23 mouse cellular contexts compared by ENCODE assay signal in the genomic region with DNA sequence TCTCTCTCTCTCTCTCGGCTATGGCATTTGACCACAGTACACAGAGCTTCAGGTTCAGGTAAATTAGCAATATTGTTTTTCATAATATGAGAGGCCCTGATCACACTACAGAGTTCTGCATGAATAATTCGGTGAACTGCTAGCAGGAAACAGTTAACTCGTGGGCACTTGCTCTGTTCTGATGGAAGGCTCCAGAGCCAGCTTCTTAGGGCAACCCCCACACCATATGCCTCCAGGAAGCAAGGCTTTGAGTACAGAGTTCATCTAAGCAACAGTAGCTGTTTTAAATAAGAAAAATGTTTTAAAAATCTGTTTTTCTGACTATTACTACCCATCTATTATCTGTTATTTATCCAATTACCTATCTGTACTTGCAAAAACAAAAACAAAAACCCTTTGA. TPM values are rescaled to one million over a fixed set of nuclear protein-coding genes. Genes with fewer than 3 reads are reported as not detected.
DNase-seq lines count a peak whose midpoint lies in the region; ATAC-seq and TF ChIP-seq lines count a peak whose summit lies in the region.
"Had no signal": no experiment of that assay in that cellular context is flagged by ENCODE, and none has a peak within 500 bp of the region (broad histone marks: within the 10 kb centered on the region; RNA-seq: fewer than 3 reads in every experiment).

No protein-coding gene starts in this region.

- no peak for DNase-seq in frontal cortex, postnatal 25 days (ENCODE audit: low spot score in 2 of 2)
- peak; percentile 57 to 80 for DNase-seq in layer of hippocampus, adult 2 months (ENCODE audit: low spot score in 2 of 2)
- no peak for DNase-seq in layer of hippocampus, adult 9-10 months (ENCODE audit: low spot score)
- DNase-seq in midbrain, embryonic 11.5 days (ENCODE audit: low spot score, missing footprints), result peak; percentile 37
- DNase-seq: adrenal gland, adult 2 months; adrenal gland, postnatal 25 days; cerebellum, adult 9-10 months; cerebellum, postnatal 25 days; gastrocnemius, adult 2 months; gastrocnemius, postnatal 25 days; heart, postnatal 10 days had no signal

- no peak overlapping the region for H3K4me2 ChIP-seq in midbrain, embryonic 11.5 days
- no peak overlapping the region for H3K4me2 ChIP-seq in midbrain, embryonic 15.5 days
- H3K4me2 ChIP-seq in intestine, embryonic 15.5 days (replicated peaks), result no peak overlapping the region
- H3K4me2 ChIP-seq: embryonic facial prominence, embryonic 13.5 days; forebrain, embryonic 12.5 days; hindbrain, embryonic 14.5 days had no signal

- TF ChIP-seq CTCF in layer of hippocampus, adult 2 months (conservative IDR thresholded peaks at IDR 0.05), result no peak
- TF ChIP-seq CTCF in cortical plate, adult 2 months (IDR thresholded peaks at IDR 0.05; ENCODE audit: extremely low read depth, insufficient read depth, low read length), result no peak

- peak overlapping the region; percentile 91 for H3K27ac ChIP-seq in layer of hippocampus, adult 2 months
- no peak overlapping the region for H3K27ac ChIP-seq in midbrain, embryonic 11.5 days (ENCODE audit: low read depth, low read length)
- no peak overlapping the region for H3K27ac ChIP-seq in midbrain, embryonic 15.5 days
- H3K27ac ChIP-seq in cortical plate, adult 2 months (ENCODE audit: insufficient read depth, low read length), result peak overlapping the region; percentile 87
- no peak overlapping the region for H3K27ac ChIP-seq in intestine, embryonic 15.5 days
- H3K27ac ChIP-seq: embryonic facial prominence, embryonic 13.5 days; forebrain, embryonic 12.5 days; gastrocnemius, adult 2 months; hindbrain, embryonic 10.5 days; hindbrain, embryonic 14.5 days had no signal

- H3K36me3 ChIP-seq in midbrain, embryonic 11.5 days (ENCODE audit: control insufficient read depth, insufficient read depth, low read length), result no peaks in the 10 kb centered on the region
- H3K36me3 ChIP-seq in midbrain, embryonic 15.5 days (replicated peaks), result no peaks in the 10 kb centered on the region
- H3K36me3 ChIP-seq in intestine, embryonic 15.5 days, result no peaks in the 10 kb centered on the region
- H3K36me3 ChIP-seq: embryonic facial prominence, embryonic 13.5 days; forebrain, embryonic 12.5 days; hindbrain, embryonic 10.5 days had no signal

- peak; percentile 39 for ATAC-seq in frontal cortex, adult (ENCODE audit: low TSS enrichment)
- ATAC-seq in midbrain, embryonic 11.5 days (ENCODE audit: low FRiP score), result no peak
- no peak for ATAC-seq in midbrain, embryonic 15.5 days (replicated peaks)
- no peak for ATAC-seq in intestine, embryonic 15.5 days
- ATAC-seq: activated CD4-positive, CD25-positive, alpha-beta regulatory T cell, adult 4 months; intestine, embryonic 16.5 days; Patski had no signal

- WGBS in midbrain, embryonic 11.5 days, result 80% methylated on average over 3 of the region's 3 CpGs
- WGBS in midbrain, embryonic 15.5 days, result 58% methylated on average over 3 of the region's 3 CpGs
- 60% methylated on average over 3 of the region's 3 CpGs for WGBS in intestine, embryonic 15.5 days

- H3K9me3 ChIP-seq in midbrain, embryonic 11.5 days (ENCODE audit: control insufficient read depth, low read length), result no peaks in the 10 kb centered on the region
- H3K9me3 ChIP-seq in midbrain, embryonic 15.5 days, result no peaks in the 10 kb centered on the region
- H3K9me3 ChIP-seq in intestine, embryonic 15.5 days, result no peaks in the 10 kb centered on the region
- H3K9me3 ChIP-seq: embryonic facial prominence, embryonic 13.5 days; hindbrain, embryonic 10.5 days had no signal

- TF ChIP-seq POLR2A in cortical plate, adult 2 months (IDR thresholded peaks at IDR 0.05; ENCODE audit: extremely low read depth, insufficient read depth, low read length), result no peak

- H3K27me3 ChIP-seq in midbrain, embryonic 11.5 days (ENCODE audit: control insufficient read depth, insufficient read depth, low read length), result no peaks in the 10 kb centered on the region
- H3K27me3 ChIP-seq in midbrain, embryonic 15.5 days (replicated peaks), result no peaks in the 10 kb centered on the region
- no peaks in the 10 kb centered on the region for H3K27me3 ChIP-seq in intestine, embryonic 15.5 days (replicated peaks)
- H3K27me3 ChIP-seq: CH12.LX had no signal

- no peak overlapping the region for H3K4me3 ChIP-seq in layer of hippocampus, adult 2 months
- no peak overlapping the region for H3K4me3 ChIP-seq in midbrain, embryonic 11.5 days (ENCODE audit: low read depth, low read length)
- no peak overlapping the region for H3K4me3 ChIP-seq in midbrain, embryonic 15.5 days
- H3K4me3 ChIP-seq in cortical plate, adult 2 months (ENCODE audit: insufficient read depth, low read length), result no peak overlapping the region
- H3K4me3 ChIP-seq in intestine, embryonic 15.5 days (replicated peaks), result no peak overlapping the region
- H3K4me3 ChIP-seq: embryonic facial prominence, embryonic 13.5 days; forebrain, embryonic 12.5 days; gastrocnemius, adult 2 months; hindbrain, embryonic 10.5 days had no signal

- H3K4me1 ChIP-seq in midbrain, embryonic 11.5 days (ENCODE audit: control insufficient read depth, insufficient read depth, low read length), result no peaks in the 10 kb centered on the region
- peaks cover 11% of the 10 kb centered on the region; the same call in 1 of the 2 replicates for H3K4me1 ChIP-seq in midbrain, embryonic 15.5 days
- H3K4me1 ChIP-seq in cortical plate, adult 2 months (ENCODE audit: control insufficient read depth, insufficient read depth, low read length), result peaks cover 7% of the 10 kb centered on the region
- no peaks in the 10 kb centered on the region for H3K4me1 ChIP-seq in intestine, embryonic 15.5 days (replicated peaks)
- H3K4me1 ChIP-seq: embryonic facial prominence, embryonic 13.5 days had no signal

- H3K9ac ChIP-seq in midbrain, embryonic 11.5 days (ENCODE audit: low read length), result no peak overlapping the region
- H3K9ac ChIP-seq in midbrain, embryonic 15.5 days, result no peak overlapping the region
- H3K9ac ChIP-seq in intestine, embryonic 15.5 days, result no peak overlapping the region
- H3K9ac ChIP-seq: embryonic facial prominence, embryonic 13.5 days; forebrain, embryonic 12.5 days; hindbrain, embryonic 14.5 days had no signal

RNA-seq across cellular contexts. Expression of gene Mettl24, which starts 50.2 kb away (rescaled TPM):
- 1 to 10 TPM; 2.0 to 2.8 TPM for total RNA-seq in layer of hippocampus, adult 2 months (2021)
- polyA plus RNA-seq in midbrain, embryonic 11.5 days (2014; fragmentation: Nextera tagmentation; extraction: Ambion mirVana), result 0.53 and 0.65 TPM in 2 replicates
- 0.47 and 0.71 TPM in 2 replicates for polyA plus RNA-seq in midbrain, embryonic 15.5 days (2015; fragmentation: Nextera tagmentation; extraction: Ambion mirVana)
- polyA plus RNA-seq in cortical plate, adult 2 months (2012; rRNA removed), result 1.4 and 1.6 TPM in 2 replicates
- polyA plus RNA-seq in intestine, embryonic 15.5 days (2015; fragmentation: Nextera tagmentation; extraction: Ambion mirVana), result 4.2 and 4.3 TPM in 2 replicates
- total RNA-seq: CH12.LX had no signal
- polyA plus RNA-seq: activated CD4-positive, CD25-positive, alpha-beta regulatory T cell, adult 4 months; Patski had no signal

Comparison
In these comparisons a context has a peak if more than half of its experiments do, and no peak if none do; other contexts are left out.
1. DNase-seq: peak in layer of hippocampus, adult 2 months (2 of 2) and midbrain, embryonic 11.5 days (single experiment); none in frontal cortex, postnatal 25 days (0 of 2) and layer of hippocampus, adult 9-10 months (single experiment).
2. H3K27ac ChIP-seq: peak in layer of hippocampus, adult 2 months (single experiment) and cortical plate, adult 2 months (single experiment); none in midbrain, embryonic 11.5 days (single experiment), midbrain, embryonic 15.5 days (single experiment) and intestine, embryonic 15.5 days (single experiment).